Mouse (Mus musculus) C2C12 (cell line): ENCODE results near the gene Arhgef2.

Source experiments
- CEBPB ChIP-seq: IDR thresholded peaks from one replicate; pipeline ENCODE4 v1.6.1; 2011; ENCODE audit warnings: low read depth, mild to moderate bottlenecking, control low read depth, moderate library complexity
- CTCF ChIP-seq: IDR thresholded peaks from one replicate; pipeline ENCODE4 v1.5.1; 2011; ENCODE audit not compliant: control insufficient read depth, insufficient read depth, insufficient read length
- FOSL1 ChIP-seq: IDR thresholded peaks from one replicate; pipeline ENCODE4 v1.8.0; 2011; ENCODE audit warnings: mild to moderate bottlenecking, low read length; ENCODE audit not compliant: poor library complexity, insufficient read depth, severe bottlenecking
- MAX ChIP-seq: IDR thresholded peaks from one replicate; pipeline ENCODE4 v1.6.1; 2011; ENCODE audit warnings: mild to moderate bottlenecking, control low read depth
- MYOD1 ChIP-seq: IDR thresholded peaks from one replicate; pipeline ENCODE4 v1.6.1; 2011; ENCODE audit warnings: low read depth; ENCODE audit not compliant: control insufficient read depth, insufficient read length
- MYOG ChIP-seq: IDR thresholded peaks from one replicate; pipeline ENCODE4 v1.6.1; 2011; ENCODE audit not compliant: control insufficient read depth, insufficient read length; ENCODE audit errors: extremely low read depth
- USF1 ChIP-seq: IDR thresholded peaks from one replicate; pipeline ENCODE4 v1.6.1; 2011; ENCODE audit warnings: low read depth, mild to moderate bottlenecking, control low read depth, moderate library complexity

DNA sequence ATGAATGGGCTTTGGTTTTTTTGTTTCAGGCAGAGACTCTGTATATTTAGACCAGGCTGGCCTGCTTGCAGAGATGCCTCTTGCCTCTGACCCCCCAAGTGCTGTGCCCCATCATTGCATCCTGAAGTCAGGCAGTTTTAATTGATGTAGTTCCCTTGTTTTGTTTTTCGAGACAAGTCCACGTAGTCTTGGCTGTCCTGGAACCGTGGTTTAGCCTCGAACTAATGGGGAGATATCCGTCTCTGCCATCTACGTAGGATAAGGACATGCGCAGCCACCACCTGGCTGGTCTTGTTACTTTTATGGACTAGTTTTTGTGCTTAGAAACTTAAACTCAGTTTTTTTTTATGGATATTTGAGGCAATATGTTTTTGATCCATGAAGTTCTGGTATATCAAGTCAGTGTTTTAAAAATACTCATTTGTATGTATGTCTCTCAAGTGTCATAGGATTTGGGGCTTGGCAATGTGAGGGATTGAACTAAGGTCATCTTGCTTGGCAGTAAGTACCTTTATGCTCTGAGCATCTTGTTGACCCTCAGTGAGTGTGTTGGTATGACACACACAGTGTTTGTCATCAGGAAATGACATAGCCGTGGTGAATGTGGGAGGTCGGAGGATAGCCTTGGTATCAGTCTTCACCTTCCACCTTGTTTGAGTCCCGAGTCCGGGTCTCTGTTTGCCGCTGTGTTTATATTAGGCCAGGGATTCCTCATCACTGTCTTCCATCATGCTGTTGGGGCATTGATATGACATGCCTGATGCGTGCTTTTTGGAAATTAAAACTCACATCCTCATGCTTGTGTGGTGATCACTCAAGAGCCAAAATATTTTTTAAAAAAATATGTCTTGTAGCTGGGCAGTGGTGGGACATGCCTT is 81.2 kb downstream of the Arhgef2 start:
- TF ChIP-seq CTCF = no peak
- no peak for TF ChIP-seq CEBPB
- TF ChIP-seq USF1 = no peak
- TF ChIP-seq MYOG = no peak
- no peak for TF ChIP-seq MAX
- no peak for TF ChIP-seq FOSL1
- no peak for TF ChIP-seq MYOD1
